Mouse (Mus musculus) gastrocnemius, postnatal 25 days (tissue): ENCODE measurements around the gene Zfp811. TPM values are rescaled to one million over a fixed set of nuclear protein-coding genes. Genes with fewer than 3 reads are reported as not detected.
"Not testable (repeated sequence)": the region's sequence is repeated elsewhere in the genome, so short reads cannot be mapped to it uniquely, and the experiment has no call there.

Experiments
- DNase-seq: peaks from one replicate; pipeline ENCODE4 v3.0.0; 2022
- long read RNA-seq, 2 experiments: library from polyadenylated mRNA; stranded (forward); transcript quantifications; one replicate each; pipeline ENCODE4 v2.0.0; 2021
- total RNA-seq, 2 experiments: library from RNA; stranded (reverse); gene quantifications; 1 replicate in 1 of 2; 2 replicates in 1 of 2; pipeline ENCODE4 v1.2.3; 2021

Gene Zfp811
- total RNA-seq, result under 1 TPM; 0.23 to 0.32 TPM
- long read RNA-seq, experiment 1, result 0 reads
- long read RNA-seq, experiment 2, result 0 reads

DNA sequence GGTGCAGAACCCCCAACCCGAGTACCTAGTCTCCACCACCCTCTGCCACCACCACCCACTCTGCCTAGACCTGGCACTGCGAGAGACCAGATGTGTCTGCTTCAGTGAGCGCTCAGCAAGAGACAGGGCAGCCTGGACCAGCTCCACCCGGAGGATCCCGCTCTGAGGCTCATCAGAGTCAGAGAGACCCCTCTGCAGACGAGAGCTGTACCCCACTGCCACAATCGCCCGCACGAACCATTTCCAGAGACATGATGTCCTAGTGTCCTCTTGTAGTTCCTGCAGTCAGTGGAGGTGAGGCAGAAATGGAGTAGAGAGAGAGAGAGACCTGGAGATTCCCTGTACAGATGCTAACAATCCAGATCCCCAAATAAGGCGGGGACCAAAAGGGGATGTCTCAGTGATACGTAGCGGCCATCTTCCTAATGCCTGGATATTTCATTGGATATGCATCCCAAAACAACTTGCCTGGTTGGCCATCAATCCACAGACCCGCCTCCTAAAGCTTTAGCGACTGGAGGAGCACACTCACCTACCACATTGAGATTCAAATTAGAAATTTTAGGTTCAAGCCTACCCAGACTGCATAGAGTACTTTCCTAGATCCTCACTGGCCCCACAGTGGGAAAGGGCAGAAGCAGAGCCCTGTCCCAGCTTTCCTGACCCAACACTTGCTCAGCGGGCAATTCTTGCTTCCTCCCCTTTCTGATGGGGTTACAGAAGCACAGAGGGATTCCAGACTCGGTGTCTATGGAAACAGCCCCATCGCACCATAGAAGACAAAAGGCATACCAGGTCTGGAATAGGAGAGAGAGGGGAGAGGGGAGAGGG lies at the start of gene Zfp811:
Gene Zfp811 (minus strand): TSS at position 388 of the 831 bp plus-strand sequence.
- DNase-seq, result peak; percentile 21

DNA sequence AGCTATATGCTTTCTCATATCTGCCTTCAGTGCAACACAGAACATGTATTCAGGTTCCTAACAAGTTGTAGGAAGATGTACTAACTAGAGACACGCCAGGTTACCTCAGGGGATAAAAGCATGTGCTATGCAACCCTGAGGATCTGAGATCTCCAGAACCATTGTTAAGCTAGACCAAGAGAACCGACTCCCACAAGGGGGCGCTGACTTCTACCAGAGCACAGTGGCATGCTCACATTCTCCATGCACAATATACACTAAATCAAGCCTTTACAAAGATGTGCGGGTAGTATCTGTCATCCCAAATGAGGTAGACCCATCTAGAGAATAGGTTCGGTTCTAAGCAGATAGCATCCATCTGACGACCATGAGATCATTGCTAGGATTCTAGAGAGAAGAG lies 47.0 kb upstream of the Zfp811 start:
- DNase-seq, result not testable (repeated sequence)

- no peak for DNase-seq
Observed at GRCm38 (mm10) chr17:32851581-32851980, 41.9 kb upstream of the Zfp811 start.

- no peak for DNase-seq
Observed at GRCm38 (mm10) chr17:32841388-32841787, 31.7 kb upstream of the Zfp811 start.

DNA sequence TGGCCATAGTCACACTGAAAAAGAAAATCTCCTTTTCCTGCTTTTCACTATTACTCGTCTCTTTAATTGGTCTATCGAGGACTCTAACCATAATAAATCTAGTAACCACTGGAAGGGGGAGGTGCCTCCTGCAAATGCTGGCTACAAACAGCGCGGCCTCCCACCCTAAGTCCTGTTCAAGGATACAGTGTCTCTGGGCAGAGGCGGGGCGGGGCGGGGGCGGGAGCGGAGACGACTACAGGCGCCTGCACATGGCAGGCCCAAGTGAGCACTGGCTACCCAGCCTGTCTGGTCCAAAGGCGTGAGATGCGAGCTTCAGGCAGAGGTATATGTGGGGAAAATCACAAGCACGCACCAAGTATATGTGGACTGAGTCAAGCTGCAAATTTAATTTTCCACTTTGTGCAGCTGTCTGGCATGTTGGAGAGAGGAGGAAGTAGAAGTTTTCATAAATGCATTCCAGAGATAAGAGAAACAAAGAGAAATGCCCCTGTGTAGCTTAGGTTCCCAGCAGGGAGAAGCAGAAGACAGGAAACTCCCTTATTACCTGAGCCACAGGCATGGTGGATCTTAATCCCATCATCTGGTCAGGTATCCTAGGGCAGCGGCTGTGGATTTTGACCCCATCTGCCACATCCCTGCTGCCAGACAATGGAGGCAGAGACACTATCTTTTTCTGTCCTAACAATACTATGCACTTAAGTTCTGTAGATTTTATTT lies 29.5 kb upstream of the Zfp811 start:
- DNase-seq, result no peak

GRCm38 (mm10) chr17:32830418-32830782 lies 20.7 kb upstream of the Zfp811 start:
- DNase-seq, result no peak

- peak; percentile 70 for DNase-seq
Observed at GRCm38 (mm10) chr17:32829540-32830417, 20.0 kb upstream of the Zfp811 start, which contains the start of gene Zfp799. TSS of gene Zfp799 (minus strand) at chr17:32830261.

GRCm38 (mm10) chr17:32816074-32816784 lies 6.5 kb upstream of the Zfp811 start:
- no peak for DNase-seq

- DNase-seq, result no peak
Observed at GRCm38 (mm10) chr17:32814136-32814535, 4.4 kb upstream of the Zfp811 start.

DNA sequence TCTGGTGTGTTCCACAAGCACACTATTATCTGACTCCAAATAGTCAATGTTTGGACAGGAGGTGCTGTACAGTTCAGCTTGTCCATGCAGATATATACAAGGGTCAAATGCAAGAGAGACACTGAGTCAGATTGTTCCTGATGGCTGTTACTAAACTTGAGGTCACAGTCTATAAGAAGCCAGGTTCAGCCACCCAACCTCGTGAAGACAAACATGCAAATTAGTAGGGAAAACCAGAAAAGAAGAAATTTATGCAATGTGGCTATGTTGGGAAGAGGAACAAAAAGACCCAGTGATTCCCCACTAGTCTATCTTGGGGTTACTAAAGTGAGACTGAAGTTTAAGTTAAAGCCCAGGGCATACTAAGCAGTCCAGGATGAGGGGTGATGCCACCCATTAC lies 917 bp upstream of the Zfp811 start:
- no peak for DNase-seq

GRCm38 (mm10) chr17:32808921-32809320 lies 810 bp downstream of the Zfp811 start:
- DNase-seq, result no peak

DNA sequence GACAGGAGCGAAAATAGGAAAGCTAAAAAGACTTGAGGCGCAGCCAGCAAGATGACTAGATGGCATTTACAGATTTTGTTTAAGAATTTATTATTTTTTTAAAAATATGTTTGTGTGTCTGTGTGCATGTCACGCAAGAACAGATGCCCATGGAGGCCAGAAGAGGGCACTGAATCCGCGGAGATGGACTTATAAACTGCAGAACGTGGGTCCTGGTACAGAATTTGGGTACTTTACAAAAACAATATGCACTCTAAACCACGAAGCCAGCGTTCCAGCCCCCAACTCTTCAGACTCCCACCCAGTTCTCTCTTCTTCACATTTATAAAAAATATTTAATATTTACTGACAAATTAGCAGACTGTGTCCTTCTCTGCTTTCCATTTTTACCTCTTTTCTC lies 20.5 kb downstream of the Zfp811 start:
- DNase-seq, result no peak

GRCm38 (mm10) chr17:32788576-32788975 lies 21.2 kb downstream of the Zfp811 start:
- DNase-seq, result no peak

GRCm38 (mm10) chr17:32788094-32788559 lies 21.6 kb downstream of the Zfp811 start, which contains the start of gene Zfp871:
TSS of gene Zfp871 (minus strand) at chr17:32788287.
- peak; percentile 86 for DNase-seq

- no peak for DNase-seq
Observed at GRCm38 (mm10) chr17:32787436-32788093, 22.2 kb downstream of the Zfp811 start.

GRCm38 (mm10) chr17:32786944-32787343 lies 22.8 kb downstream of the Zfp811 start:
- no peak for DNase-seq

- peak; percentile 38 for DNase-seq
Observed at GRCm38 (mm10) chr17:32785656-32786055, 24.1 kb downstream of the Zfp811 start.

DNA sequence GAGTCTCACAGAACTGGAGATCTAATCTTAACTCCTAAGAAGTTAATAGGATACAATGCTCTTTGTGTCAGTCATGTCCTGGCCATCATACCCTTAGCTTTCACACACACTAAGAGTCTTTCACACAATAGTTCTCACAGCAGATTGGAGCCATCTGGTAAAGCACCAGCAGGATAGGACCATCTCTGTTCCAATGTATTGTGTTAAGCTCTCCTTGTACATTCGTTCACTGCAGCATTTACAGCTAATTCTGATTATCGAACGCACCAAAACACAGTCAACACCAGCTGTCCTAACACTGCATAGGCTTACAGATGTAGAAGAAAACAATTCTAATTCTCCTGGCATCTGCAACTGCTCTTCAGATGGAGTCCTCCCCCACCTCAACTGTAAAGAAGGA lies 32.2 kb downstream of the Zfp811 start:
- DNase-seq, result no peak

DNA sequence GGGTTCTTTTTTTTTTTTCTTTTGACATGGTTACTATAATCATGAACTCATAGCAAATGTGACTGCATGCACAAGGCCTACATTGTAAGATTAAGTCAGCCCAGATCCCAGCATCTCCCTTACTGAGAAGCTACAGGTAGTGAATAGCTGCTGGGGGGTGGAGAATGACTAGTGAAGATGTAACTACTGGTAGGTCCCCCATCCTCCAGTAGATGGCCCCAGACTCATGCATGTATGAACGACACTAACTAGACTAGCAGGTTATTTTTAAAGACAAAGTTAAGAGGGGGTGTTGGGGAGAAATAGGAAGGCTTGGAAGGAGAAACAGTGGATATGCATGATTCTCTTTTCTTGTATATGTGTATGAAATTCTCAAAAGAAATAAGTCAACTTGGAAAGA lies 38.5 kb downstream of the Zfp811 start:
- no peak for DNase-seq

- DNase-seq, result no peak
Observed at GRCm38 (mm10) chr17:32766422-32766821, 43.3 kb downstream of the Zfp811 start.

DNA sequence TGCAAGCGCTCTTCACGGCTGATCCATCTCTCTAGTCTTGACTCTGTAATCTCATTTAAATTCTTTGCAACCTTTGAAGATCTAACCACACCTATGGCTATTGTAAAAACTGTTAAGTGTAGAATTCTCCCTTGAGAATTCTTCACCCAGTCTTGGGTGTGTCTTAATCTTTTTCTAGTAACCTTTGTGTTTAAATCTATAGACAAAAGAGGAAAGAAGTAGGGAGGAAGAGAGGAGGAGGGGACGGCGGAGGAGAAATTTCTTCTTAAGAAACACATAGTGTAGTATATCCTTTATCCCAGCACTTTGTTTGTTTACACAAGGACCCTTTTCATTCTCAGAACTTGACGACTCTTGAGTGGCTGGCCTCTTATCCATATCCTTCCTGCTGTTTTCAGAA lies 52.4 kb downstream of the Zfp811 start:
- no peak for DNase-seq
